Mouse (Mus musculus) limb, embryonic 12.5 days (tissue): ENCODE measurements around the gene Mier3. TPM values are rescaled to one million over a fixed set of nuclear protein-coding genes. Genes with fewer than 3 reads are reported as not detected.

Source experiments
- ATAC-seq: fragments of 200-750 bp; cut with Nextera tagmentation; 2 replicates; pipeline ENCODE4 v1.8.0; 2017; ENCODE audit warnings: low read depth, moderate TSS enrichment; ENCODE audit not compliant: insufficient number of reproducible peaks, insufficient read depth, low FRiP score, low TSS enrichment
- H3K27ac ChIP-seq: fragments of 300-500 bp; sonication (generic); 2 replicates; pipeline ENCODE4 v1.5.1; 2016; ENCODE audit warnings: mild to moderate bottlenecking, moderate library complexity
- H3K27me3 ChIP-seq: fragments of 300-500 bp; sonication (generic); 2 replicates; pipeline ENCODE4 v1.6.1; 2016; ENCODE audit warnings: mild to moderate bottlenecking, moderate library complexity
- H3K36me3 ChIP-seq: fragments of 300-500 bp; sonication (generic); 2 replicates; pipeline ENCODE4 v1.6.1; 2016; ENCODE audit warnings: mild to moderate bottlenecking, moderate library complexity
- H3K4me1 ChIP-seq: fragments of 300-500 bp; sonication (generic); replicated peaks from 2 replicates; pipeline ENCODE4 v1.6.1; 2016
- H3K4me2 ChIP-seq: fragments of 300-500 bp; sonication (generic); 2 replicates; pipeline ENCODE4 v1.6.1; 2016; ENCODE audit warnings: mild to moderate bottlenecking, moderate library complexity
- H3K4me3 ChIP-seq: fragments of 300-500 bp; sonication (generic); replicated peaks from 2 replicates; pipeline ENCODE4 v1.5.1; 2016; ENCODE audit warnings: mild to moderate bottlenecking
- H3K9ac ChIP-seq: fragments of 300-500 bp; sonication (generic); replicated peaks from 2 replicates; pipeline ENCODE4 v1.6.1; 2016; ENCODE audit warnings: mild to moderate bottlenecking, moderate library complexity
- H3K9me3 ChIP-seq: fragments of 300-500 bp; sonication (generic); 2 replicates; pipeline ENCODE4 v1.6.1; 2016; ENCODE audit warnings: mild to moderate bottlenecking, moderate library complexity
- WGBS: fragments of 180-500 bp; shearing (Covaris S2); methylation state at CpG from one replicate; pipeline ENCODE4 v1.1.7; 2016; 5-methylcytosine and 5-hydroxymethylcytosine counted together
- polyA plus RNA-seq: library from polyadenylated mRNA; unstranded; fragments of >200 nt; fragmentation: Nextera tagmentation; extraction: Ambion mirVana; gene quantifications from 2 replicates; pipeline ENCODE4 v1.2.1, GENCODE M21; 2016

The Mier3 gene
- polyA plus RNA-seq, 1 experiment from 2014 or later: 30.0 TPM

DNA sequence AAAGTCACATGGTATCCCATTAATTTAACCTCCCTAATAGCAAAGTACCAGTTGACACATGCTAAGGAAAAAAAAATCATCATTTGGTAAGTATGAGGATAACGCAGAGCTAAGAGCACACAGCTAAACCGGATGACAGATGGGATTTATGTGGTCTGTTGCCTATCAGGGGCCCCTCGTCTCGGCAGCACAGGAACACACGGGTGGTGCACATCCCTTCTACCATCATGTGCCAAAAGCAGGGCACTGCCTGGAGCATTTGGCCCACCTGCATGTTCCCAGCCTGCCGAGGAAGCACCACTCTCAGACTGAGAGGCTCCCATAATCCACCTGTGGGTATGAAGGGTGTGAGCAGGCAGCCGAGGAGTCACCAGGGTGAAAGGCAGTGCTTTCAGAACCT, 64.4 kb downstream of the Mier3 start:
- no peak for ATAC-seq
- Histone ChIP-seq H3K36me3 (peaks cover 22% of the 10 kb centered on the region), H3K9me3 (no peaks in the 10 kb centered on the region), H3K4me3 (no peak overlapping the region), H3K4me2 (no peak overlapping the region), H3K27me3 (no peaks in the 10 kb centered on the region), H3K27ac (no peak overlapping the region), H3K9ac (no peak overlapping the region), H3K4me1 (no peaks in the 10 kb centered on the region)
- 73% methylated on average over 7 of the region's 7 CpGs for WGBS

DNA sequence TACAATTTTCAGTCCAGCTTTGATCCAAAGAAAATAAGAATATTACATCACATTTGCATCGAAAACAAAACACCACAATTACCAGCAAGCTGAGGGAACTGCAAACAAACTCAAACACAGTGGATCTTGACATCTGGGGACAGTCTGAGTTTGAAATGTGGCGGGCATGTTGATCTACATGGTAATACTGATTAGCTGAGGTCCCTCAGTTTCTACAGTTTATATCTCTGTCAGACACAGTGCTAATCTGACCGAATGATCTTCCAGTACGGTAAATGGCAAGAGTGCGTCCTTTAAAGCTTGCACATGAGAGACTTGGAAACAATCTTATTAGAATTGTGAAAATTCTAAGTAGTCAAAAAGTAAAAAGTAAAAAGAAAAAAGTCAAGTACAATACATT, 66.1 kb downstream of the Mier3 start:
- WGBS: 90% methylated on average over 5 of the region's 5 CpGs
- Histone ChIP-seq H3K4me3 (no peak overlapping the region), H3K27me3 (no peaks in the 10 kb centered on the region), H3K9me3 (no peaks in the 10 kb centered on the region), H3K27ac (no peak overlapping the region), H3K9ac (no peak overlapping the region), H3K4me2 (no peak overlapping the region), H3K4me1 (no peaks in the 10 kb centered on the region), H3K36me3 (peaks cover 37% of the 10 kb centered on the region)
- no peak for ATAC-seq

DNA sequence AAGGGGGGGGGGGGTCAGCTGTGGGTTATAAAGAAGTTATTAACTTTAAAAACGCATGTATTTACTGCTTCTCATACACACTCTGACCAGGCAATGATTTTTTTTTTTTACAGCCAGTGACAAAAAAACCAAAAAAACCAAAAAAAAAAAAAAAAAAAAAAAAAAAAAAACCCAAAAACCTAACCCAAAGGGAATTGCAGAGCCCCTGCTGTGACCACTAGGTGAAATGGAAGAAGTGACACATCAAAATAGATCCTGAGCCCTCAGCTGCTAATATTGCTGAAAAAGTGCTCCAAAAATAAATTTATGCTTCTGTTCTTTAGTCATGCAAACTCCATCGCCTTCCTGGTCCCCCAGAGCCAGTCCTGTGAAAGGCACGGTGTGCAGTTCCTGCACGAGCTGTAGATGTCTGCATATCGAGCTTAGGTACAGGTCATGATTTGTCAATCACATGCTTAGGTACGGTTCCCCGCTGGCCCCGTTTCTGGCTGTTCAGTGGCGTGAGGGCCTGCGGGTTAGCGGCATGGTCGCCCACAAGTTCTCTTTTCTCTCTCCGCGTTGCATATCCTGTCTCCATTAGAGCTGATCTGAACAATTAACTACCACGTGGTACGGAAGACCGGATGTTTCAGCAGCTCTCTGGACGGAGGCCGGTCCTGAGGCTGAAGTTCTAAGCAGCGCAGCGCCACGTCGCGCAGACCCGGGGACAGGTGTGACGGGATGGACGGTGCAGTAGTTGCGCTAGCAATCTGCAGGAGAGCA, 67.7 kb downstream of the Mier3 start:
- WGBS: 91% methylated on average over 28 of the region's 28 CpGs
- H3K9ac ChIP-seq: no peak overlapping the region
- no peak overlapping the region for H3K27ac ChIP-seq
- peaks cover 50% of the 10 kb centered on the region for H3K36me3 ChIP-seq
- H3K27me3 ChIP-seq: no peaks in the 10 kb centered on the region
- no peak overlapping the region for H3K4me3 ChIP-seq
- ATAC-seq: no peak
- no peaks in the 10 kb centered on the region for H3K4me1 ChIP-seq
- no peak overlapping the region for H3K4me2 ChIP-seq
- H3K9me3 ChIP-seq: no peaks in the 10 kb centered on the region

DNA sequence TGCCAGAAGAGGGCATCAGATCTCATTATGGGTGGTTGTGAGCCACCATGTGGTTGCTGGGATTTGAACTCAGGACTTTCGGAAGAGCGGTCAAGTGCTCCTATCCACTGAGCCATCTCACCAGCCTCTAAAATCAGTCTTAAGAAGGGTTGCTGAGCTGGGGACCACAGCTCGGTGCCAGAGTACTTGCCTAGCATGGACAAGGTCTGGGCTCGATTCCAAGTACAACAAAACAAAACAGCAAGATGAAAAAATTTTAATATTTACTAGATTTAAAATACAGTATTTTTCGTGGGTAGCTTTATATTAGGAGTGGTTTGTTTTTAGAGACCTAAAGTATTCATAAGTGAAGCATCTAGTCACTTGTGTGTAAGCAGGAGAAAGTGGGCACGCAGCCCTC, 72.5 kb downstream of the Mier3 start:
- Histone ChIP-seq H3K4me3 (no peak overlapping the region), H3K36me3 (peaks cover 93% of the 10 kb centered on the region), H3K27me3 (no peaks in the 10 kb centered on the region), H3K4me2 (no peak overlapping the region), H3K4me1 (no peaks in the 10 kb centered on the region), H3K9me3 (peaks cover 3% of the 10 kb centered on the region; the same call in 1 of the 2 replicates), H3K27ac (no peak overlapping the region), H3K9ac (no peak overlapping the region)
- no peak for ATAC-seq
- 93% methylated on average over 6 of the region's 6 CpGs for WGBS

DNA sequence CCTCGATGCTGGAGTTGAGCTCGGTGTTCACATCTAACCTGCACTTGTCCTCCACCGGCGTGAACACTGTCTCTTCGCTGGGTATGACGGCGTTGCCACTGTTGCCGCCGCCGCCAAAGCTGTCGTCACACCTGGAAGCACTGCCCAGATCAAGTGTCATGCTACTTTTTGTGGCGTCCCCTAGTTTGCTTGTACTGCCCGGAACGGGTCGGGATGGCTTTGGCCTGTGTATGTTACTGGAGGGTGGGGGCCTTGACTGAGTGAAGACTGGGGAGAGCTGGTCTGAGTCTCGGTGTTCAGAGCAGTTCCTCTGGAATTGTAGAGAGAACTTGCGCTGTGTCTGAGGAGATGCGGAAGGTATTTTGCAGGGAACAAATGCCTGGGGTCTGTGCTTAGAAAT, 74.6 kb downstream of the Mier3 start:
- WGBS: 97% methylated on average over 18 of the region's 18 CpGs
- H3K9ac ChIP-seq: no peak overlapping the region
- H3K9me3 ChIP-seq: peaks cover 3% of the 10 kb centered on the region; the same call in 1 of the 2 replicates
- H3K4me2 ChIP-seq: no peak overlapping the region
- H3K4me3 ChIP-seq: no peak overlapping the region
- no peaks in the 10 kb centered on the region for H3K4me1 ChIP-seq
- no peak for ATAC-seq
- no peak overlapping the region for H3K27ac ChIP-seq
- H3K36me3 ChIP-seq: peaks cover 92% of the 10 kb centered on the region
- no peaks in the 10 kb centered on the region for H3K27me3 ChIP-seq

DNA sequence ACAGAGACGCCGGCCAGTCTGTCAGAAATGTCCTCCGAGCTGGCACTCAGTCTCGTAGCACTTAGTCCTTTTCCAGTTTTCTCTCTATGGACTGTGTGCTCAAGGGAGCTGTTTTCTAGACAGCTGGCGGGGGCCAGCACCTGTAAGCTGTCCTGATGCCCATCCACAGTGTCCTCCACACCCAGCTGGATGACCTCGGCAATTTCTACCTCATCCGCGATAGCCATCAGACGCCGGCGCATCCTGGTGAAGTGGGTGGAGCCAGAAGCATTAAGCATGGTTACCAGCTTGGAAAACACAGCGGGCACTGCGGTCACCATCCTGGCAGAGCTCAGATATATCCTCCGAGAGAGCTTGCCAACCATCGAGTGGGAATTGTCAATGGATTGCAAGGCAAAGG, 75.2 kb downstream of the Mier3 start:
- 96% methylated on average over 15 of the region's 15 CpGs for WGBS
- Histone ChIP-seq H3K4me1 (no peaks in the 10 kb centered on the region), H3K4me3 (no peak overlapping the region), H3K27me3 (no peaks in the 10 kb centered on the region), H3K27ac (no peak overlapping the region), H3K9me3 (peaks cover 3% of the 10 kb centered on the region; the same call in 1 of the 2 replicates), H3K36me3 (peaks cover 92% of the 10 kb centered on the region), H3K9ac (no peak overlapping the region), H3K4me2 (no peak overlapping the region)
- no peak for ATAC-seq

DNA sequence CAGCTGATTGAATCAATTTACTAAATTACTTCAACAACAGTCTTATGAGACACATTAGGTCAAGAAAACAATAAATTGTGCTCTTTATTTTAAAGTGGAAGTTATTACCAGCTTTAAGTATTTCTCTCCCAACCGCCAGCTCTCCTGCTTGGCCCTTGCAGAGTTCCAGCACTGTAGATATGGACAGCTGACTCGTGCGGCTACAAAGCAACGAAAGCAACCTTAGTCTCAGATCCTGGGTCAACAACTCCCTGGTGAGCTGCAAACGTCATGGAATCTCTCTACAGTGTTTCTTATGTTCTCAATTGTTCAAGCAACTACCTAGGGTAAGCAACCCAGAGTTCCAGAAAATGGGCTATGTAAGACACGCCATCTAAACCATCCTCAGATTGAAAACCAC, 76.2 kb downstream of the Mier3 start:
- H3K4me3 ChIP-seq: no peak overlapping the region
- no peaks in the 10 kb centered on the region for H3K4me1 ChIP-seq
- no peaks in the 10 kb centered on the region for H3K27me3 ChIP-seq
- no peak overlapping the region for H3K9ac ChIP-seq
- H3K27ac ChIP-seq: no peak overlapping the region
- no peak overlapping the region for H3K4me2 ChIP-seq
- WGBS: 88% methylated on average over 6 of the region's 6 CpGs
- peaks cover 3% of the 10 kb centered on the region; the same call in 1 of the 2 replicates for H3K9me3 ChIP-seq
- ATAC-seq: no peak
- peaks cover 92% of the 10 kb centered on the region for H3K36me3 ChIP-seq

DNA sequence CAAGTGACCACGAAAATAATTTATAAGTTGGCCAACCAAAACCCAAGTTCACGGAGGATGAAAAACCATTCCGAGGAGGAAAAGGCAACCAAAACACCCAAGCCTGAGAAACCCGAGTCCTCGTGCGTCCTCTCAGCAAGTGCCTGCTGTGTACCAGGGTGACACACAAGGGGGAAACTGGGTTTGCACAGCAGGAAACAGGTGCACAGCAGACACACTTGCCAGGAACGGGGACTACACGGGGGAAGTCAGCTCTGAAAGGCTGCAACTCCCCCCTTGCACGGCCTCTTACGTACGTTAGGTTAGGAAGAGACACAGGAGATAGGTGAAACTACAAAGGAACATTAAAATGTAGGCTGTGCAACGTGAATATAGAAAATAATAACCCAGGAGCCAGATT, 81.7 kb downstream of the Mier3 start:
- no peaks in the 10 kb centered on the region for H3K27me3 ChIP-seq
- H3K4me2 ChIP-seq: no peak overlapping the region
- H3K36me3 ChIP-seq: peaks cover 89% of the 10 kb centered on the region
- H3K4me1 ChIP-seq: no peaks in the 10 kb centered on the region
- no peak overlapping the region for H3K4me3 ChIP-seq
- no peaks in the 10 kb centered on the region for H3K9me3 ChIP-seq
- H3K27ac ChIP-seq: no peak overlapping the region
- H3K9ac ChIP-seq: no peak overlapping the region
- no peak for ATAC-seq
- WGBS: 90% methylated on average over 12 of the region's 12 CpGs

Other genes with a start within 250 kb of the Mier3 start
- gene Gpbp1, start 190.9 kb upstream of the Mier3 start, polyA plus RNA-seq: 117 and 123 TPM in 2 replicates
- gene Gm49496, start 131.0 kb upstream of the Mier3 start, polyA plus RNA-seq: not detected in 2 replicates
- not detected in 2 replicates for gene Gm10198, start 88.2 kb upstream of the Mier3 start, polyA plus RNA-seq
- gene Map3k1, start 128.0 kb downstream of the Mier3 start, polyA plus RNA-seq: 14.5 and 15.6 TPM in 2 replicates